Mouse (Mus musculus) MEL (cell line): ENCODE measurements around the gene Tmem179b. TPM values are rescaled to one million over a fixed set of nuclear protein-coding genes. Genes with fewer than 3 reads are reported as not detected.

Source experiments
- DNase-seq: peaks from one replicate; pipeline ENCODE4 v3.0.0; 2011; ENCODE audit warnings: low read depth, low spot score
- H3K27ac ChIP-seq: 2 replicates; pipeline ENCODE4 v1.5.1; 2012; ENCODE audit warnings: low read depth, mild to moderate bottlenecking, control low read depth, low read length, moderate library complexity; ENCODE audit not compliant: control insufficient read depth
- H3K27me3 ChIP-seq, 2 experiments: fragments of 150-350 bp in 1 of 2; sonication (generic) in 1 of 2; 2 replicates each; pipeline ENCODE4 v1.6.1; 2012; ENCODE audit warnings: low read length in 2 of 2, mild to moderate bottlenecking in 2 of 2, improper control_type of control experiment in 1 of 2, moderate library complexity in 1 of 2; ENCODE audit not compliant: insufficient read depth in 2 of 2, control insufficient read depth in 1 of 2
- H3K36me3 ChIP-seq, 2 experiments: 2 replicates each; pipeline ENCODE4 v1.6.1; 2012 to 2014; ENCODE audit warnings: low read length in 2 of 2, improper control_type of control experiment in 1 of 2, inconsistent platforms in 1 of 2, mild to moderate bottlenecking in 1 of 2; ENCODE audit not compliant: insufficient read depth in 2 of 2, control insufficient read depth in 1 of 2
- H3K4me1 ChIP-seq, 2 experiments: fragments of 150-350 bp in 1 of 2; sonication (generic) in 1 of 2; 2 replicates each; pipeline ENCODE4 v1.6.1; 2012; ENCODE audit warnings: low read length in 2 of 2, improper control_type of control experiment in 1 of 2, mild to moderate bottlenecking in 1 of 2; ENCODE audit not compliant: insufficient read depth in 2 of 2, control insufficient read depth in 1 of 2
- H3K4me3 ChIP-seq, 2 experiments: fragments of 150-350 bp in 1 of 2; sonication (generic) in 1 of 2; 2 replicates each; pipeline ENCODE4 v1.5.1; 2012; ENCODE audit warnings: low read depth in 2 of 2, low read length in 2 of 2, mild to moderate bottlenecking in 2 of 2, moderate library complexity in 2 of 2, control low read depth in 1 of 2, improper control_type of control experiment in 1 of 2; ENCODE audit not compliant: control insufficient read depth in 1 of 2, insufficient read depth in 1 of 2
- H3K79me2 ChIP-seq: 2 replicates; pipeline ENCODE4 v1.6.1; 2012; ENCODE audit warnings: mild to moderate bottlenecking, low read length, moderate library complexity; ENCODE audit not compliant: control insufficient read depth, poor library complexity, insufficient read depth
- H3K9ac ChIP-seq: 2 replicates; pipeline ENCODE4 v1.6.1; 2012; ENCODE audit warnings: low read depth, mild to moderate bottlenecking, control low read depth, low read length, moderate library complexity; ENCODE audit not compliant: control insufficient read depth, poor library complexity, severe bottlenecking
- H3K9me3 ChIP-seq: fragments of 150-350 bp; sonication (generic); replicated peaks from 2 replicates; pipeline ENCODE4 v1.6.1; 2012; ENCODE audit warnings: mild to moderate bottlenecking, low read length, improper control_type of control experiment, moderate library complexity; ENCODE audit not compliant: insufficient read depth
- BHLHE40 ChIP-seq: IDR thresholded peaks from 2 replicates; pipeline ENCODE4 v1.6.1; 2012; ENCODE audit warnings: low read depth, mild to moderate bottlenecking, inconsistent platforms, low read length, improper control_type of control experiment, borderline replicate concordance
- CTCF ChIP-seq, 3 experiments: IDR thresholded peaks in 2 of 3; conservative IDR thresholded peaks in 1 of 3; 2 replicates each; pipeline ENCODE4 v1.5.1; 2011 to 2012; ENCODE audit warnings: low read length in 3 of 3, low read depth in 2 of 3, mild to moderate bottlenecking in 2 of 3, improper control_type of control experiment in 1 of 3, inconsistent platforms in 1 of 3, mixed read lengths in 1 of 3, moderate library complexity in 1 of 3; ENCODE audit not compliant: control insufficient read depth in 1 of 3, insufficient read depth in 1 of 3, poor library complexity in 1 of 3, severe bottlenecking in 1 of 3
- E2F4 ChIP-seq: IDR thresholded peaks from 2 replicates; pipeline ENCODE4 v1.6.1; 2011; ENCODE audit warnings: low read depth, low read length, improper control_type of control experiment, borderline replicate concordance
- ELF1 ChIP-seq: IDR thresholded peaks from 2 replicates; pipeline ENCODE4 v1.6.1; 2014; ENCODE audit warnings: low read depth, mild to moderate bottlenecking, inconsistent platforms, low read length, improper control_type of control experiment, moderate library complexity
- EP300 ChIP-seq, 2 experiments: IDR thresholded peaks; 2 replicates each; pipeline ENCODE4 v1.6.1; 2011; ENCODE audit warnings: improper control_type of control experiment in 2 of 2, low read length in 2 of 2, low read depth in 1 of 2, mild to moderate bottlenecking in 1 of 2
- ETS1 ChIP-seq: IDR thresholded peaks from 2 replicates; pipeline ENCODE4 v1.6.1; 2012; ENCODE audit warnings: low read depth, mild to moderate bottlenecking, inconsistent platforms, low read length, improper control_type of control experiment, moderate library complexity
- GABPA ChIP-seq: IDR thresholded peaks from 2 replicates; pipeline ENCODE4 v1.6.1; 2012; ENCODE audit warnings: low read depth, mild to moderate bottlenecking, inconsistent platforms, low read length, improper control_type of control experiment, moderate library complexity
- MAX ChIP-seq: IDR thresholded peaks from 2 replicates; pipeline ENCODE4 v1.6.1; 2011; ENCODE audit warnings: low read length, improper control_type of control experiment
- MAZ ChIP-seq: IDR thresholded peaks from 2 replicates; pipeline ENCODE4 v1.6.1; 2012; ENCODE audit warnings: low read depth, mild to moderate bottlenecking, inconsistent platforms, low read length, improper control_type of control experiment
- MEF2A ChIP-seq: IDR thresholded peaks from 2 replicates; pipeline ENCODE4 v1.6.1; 2014; ENCODE audit warnings: low read depth, mild to moderate bottlenecking, inconsistent platforms, low read length, improper control_type of control experiment; ENCODE audit not compliant: poor library complexity, insufficient replicate concordance, severe bottlenecking; ENCODE audit errors: extremely low read depth
- NELFE ChIP-seq: IDR thresholded peaks from 2 replicates; pipeline ENCODE4 v1.6.1; 2011; ENCODE audit warnings: low read depth, low read length, improper control_type of control experiment
- NRF1 ChIP-seq: IDR thresholded peaks from 2 replicates; pipeline ENCODE4 v1.6.1; 2014; ENCODE audit warnings: low read depth, mild to moderate bottlenecking, inconsistent platforms, low read length, improper control_type of control experiment, moderate library complexity; ENCODE audit not compliant: poor library complexity, insufficient read depth, severe bottlenecking
- POLR2A ChIP-seq, 2 experiments: IDR thresholded peaks; 2 replicates each; pipeline ENCODE4 v1.6.1; 2011 to 2012; ENCODE audit warnings: low read length in 2 of 2, mild to moderate bottlenecking in 2 of 2, control low read depth in 1 of 2, improper control_type of control experiment in 1 of 2, low read depth in 1 of 2, moderate library complexity in 1 of 2; ENCODE audit not compliant: control insufficient read depth in 1 of 2, insufficient read depth in 1 of 2, poor library complexity in 1 of 2
- POLR2AphosphoS5 ChIP-seq: IDR thresholded peaks from 2 replicates; pipeline ENCODE4 v1.6.1; 2012; ENCODE audit warnings: low read depth, borderline replicate concordance, mild to moderate bottlenecking, inconsistent platforms, low read length, moderate library complexity, mixed read lengths
- RAD21 ChIP-seq: IDR thresholded peaks from 2 replicates; pipeline ENCODE4 v1.6.1; 2011; ENCODE audit warnings: mild to moderate bottlenecking, low read depth, low read length, improper control_type of control experiment
- RCOR1 ChIP-seq: IDR thresholded peaks from 2 replicates; pipeline ENCODE4 v1.6.1; 2012; ENCODE audit warnings: low read depth, mild to moderate bottlenecking, inconsistent platforms, low read length, improper control_type of control experiment
- TAL1 ChIP-seq: IDR thresholded peaks from 2 replicates; pipeline ENCODE4 v1.6.1; 2012; ENCODE audit warnings: mild to moderate bottlenecking, inconsistent platforms, low read length, moderate library complexity, mixed read lengths
- ZC3H11A ChIP-seq: IDR thresholded peaks from 2 replicates; pipeline ENCODE4 v1.6.1; 2012; ENCODE audit warnings: low read depth, mild to moderate bottlenecking, inconsistent platforms, low read length, improper control_type of control experiment
- polyA plus RNA-seq, 2 experiments: library from polyadenylated mRNA; stranded (reverse) in 1 of 2; unstranded in 1 of 2; fragments of >175 nt in 1 of 2; fragments of >200 nt in 1 of 2; gene quantifications; 2 replicates each; pipeline versions ENCODE4 v1.2.1 to v1.2.4; 2012; ENCODE audit warnings: low replicate concordance in 2 of 2, low read depth in 1 of 2; ENCODE audit not compliant: insufficient read length in 2 of 2, insufficient read depth in 1 of 2, missing spikeins in 1 of 2
- total RNA-seq: library from RNA; depleted of rRNA; stranded (reverse); fragments of 300-350 nt; gene quantifications from 2 replicates; pipeline ENCODE4 v1.2.3, GENCODE M21; 2012

The Tmem179b gene
- total and polyA plus RNA-seq, 3 experiments: 60.0 to 101 TPM; not detected in 1

DNA sequence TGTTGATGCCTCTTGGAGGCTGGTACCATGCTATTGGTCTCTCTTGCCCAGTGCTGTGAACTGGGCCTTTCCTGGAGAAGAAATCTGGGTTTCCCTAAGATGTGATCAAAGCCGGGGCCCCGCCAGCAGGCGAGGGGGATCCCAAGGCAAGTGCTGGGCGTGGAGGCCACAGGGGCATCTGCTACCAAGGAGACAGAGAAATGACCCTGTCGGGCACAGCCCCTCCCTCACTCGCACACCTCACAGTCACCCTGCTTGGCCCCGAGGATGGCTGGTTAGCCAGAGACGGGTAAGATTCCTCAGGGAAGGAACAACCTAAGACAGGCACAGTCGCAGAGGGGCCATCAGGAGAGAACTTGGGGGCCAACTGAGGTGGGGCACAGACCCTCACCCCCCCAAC, 8.7 kb downstream of the Tmem179b start:
- H3K36me3 ChIP-seq: peaks cover under 1 to 48% of the 10 kb centered on the region in 2 experiments
- H3K79me2 ChIP-seq: peaks cover 21% of the 10 kb centered on the region
- no peak overlapping the region for H3K9ac ChIP-seq
- H3K4me1 ChIP-seq: no peaks in the 10 kb centered on the region
- no peaks in the 10 kb centered on the region for H3K27me3 ChIP-seq
- no peak for DNase-seq
- no peak overlapping the region for H3K27ac ChIP-seq
- no peak overlapping the region for H3K4me3 ChIP-seq
- TF ChIP-seq GABPA (no peak), ZC3H11A (no peak), POLR2AphosphoS5 (no peak), BHLHE40 (no peak), RAD21 (no peak), MAZ (no peak), ELF1 (no peak), E2F4 (no peak), EP300 (IDR thresholded peaks at IDR 0.05; ENCODE audit: low read depth in 1 of 2, low read length in 2 of 2) (no peak), POLR2A (IDR thresholded peaks at IDR 0.05; ENCODE audit: control insufficient read depth in 1 of 2, insufficient read depth in 1 of 2, low read depth in 1 of 2, low read length in 2 of 2, poor library complexity in 1 of 2) (no peak)
- no peaks in the 10 kb centered on the region for H3K9me3 ChIP-seq

DNA sequence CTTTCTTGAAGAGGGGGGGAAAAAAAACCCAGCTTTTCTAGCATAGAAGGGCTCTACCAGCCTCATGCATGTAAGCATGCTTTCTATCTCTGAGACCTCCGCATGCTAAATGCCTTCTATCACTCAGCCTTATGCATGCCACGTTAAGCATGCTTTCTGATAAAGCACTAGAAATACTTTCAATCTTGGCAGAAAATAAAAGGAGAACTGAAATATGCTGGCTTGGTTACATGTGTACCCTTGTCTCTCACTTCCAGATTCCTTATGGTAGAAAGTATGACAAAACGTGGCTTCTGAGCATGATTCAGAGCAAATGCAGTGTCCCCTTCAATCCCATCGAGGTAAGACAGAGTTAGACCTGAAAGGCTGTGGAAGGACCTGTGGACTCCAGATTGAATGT, 11.0 kb downstream of the Tmem179b start:
- Histone ChIP-seq H3K36me3 (peaks cover 16 to 39% of the 10 kb centered on the region in 2 experiments), H3K9me3 (no peaks in the 10 kb centered on the region), H3K79me2 (peaks cover 40% of the 10 kb centered on the region), H3K27ac (no peak overlapping the region), H3K4me3 (no peak overlapping the region), H3K27me3 (no peaks in the 10 kb centered on the region), H3K9ac (no peak overlapping the region), H3K4me1 (peaks cover 3 to 11% of the 10 kb centered on the region in 2 experiments; a peak in 2 of 4 replicates)
- no peak for DNase-seq
- TF ChIP-seq TAL1: no peak
- no peak for TF ChIP-seq MEF2A
- no peak for TF ChIP-seq RCOR1
- TF ChIP-seq RAD21: no peak
- TF ChIP-seq MAZ: no peak
- TF ChIP-seq NRF1: no peak
- TF ChIP-seq NELFE: no peak
- TF ChIP-seq ELF1: no peak

DNA sequence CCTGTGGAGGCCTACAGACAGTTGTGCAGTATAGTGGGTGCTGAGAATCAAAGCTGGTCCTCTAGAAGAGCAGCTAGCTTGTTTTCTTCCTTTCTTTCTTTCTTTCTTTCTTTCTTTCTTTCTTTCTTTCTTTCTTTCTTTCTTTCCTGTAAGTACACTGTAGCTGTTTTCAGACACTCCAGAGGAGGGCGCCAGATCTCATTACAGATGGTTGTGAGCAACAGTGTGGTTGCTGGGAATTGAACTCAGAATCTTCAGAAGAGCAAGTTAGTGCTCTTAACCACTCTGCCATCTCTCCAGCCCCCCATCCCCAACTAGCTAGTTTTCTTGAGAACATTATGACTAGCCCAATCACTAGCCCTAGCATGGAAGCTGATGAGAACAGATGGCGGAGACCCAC, 13.5 kb downstream of the Tmem179b start:
- Histone ChIP-seq H3K9ac (no peak overlapping the region), H3K27ac (no peak overlapping the region)
- TF ChIP-seq CTCF (IDR thresholded peaks at IDR 0.05 in 2 of 3, conservative IDR thresholded peaks at IDR 0.05 in 1 of 3; ENCODE audit: control insufficient read depth in 1 of 3, insufficient read depth in 1 of 3, low read depth in 2 of 3, low read length in 3 of 3, poor library complexity in 1 of 3, severe bottlenecking in 1 of 3) (peak; percentile 33 to 49 (median 38); a peak in 5 of 6 replicates), ETS1 (no peak), MAX (no peak), RCOR1 (no peak), MEF2A (no peak)
- TF ChIP-seq, all 39 proteins: peak for 1
- H3K36me3 ChIP-seq: peaks cover 19 to 31% of the 10 kb centered on the region in 2 experiments
- H3K79me2 ChIP-seq: peaks cover 58% of the 10 kb centered on the region
- H3K9me3 ChIP-seq: no peaks in the 10 kb centered on the region
- no peaks in the 10 kb centered on the region for H3K27me3 ChIP-seq
- no peak for DNase-seq
- no peak overlapping the region for H3K4me3 ChIP-seq
- H3K4me1 ChIP-seq: peaks cover 7 to 13% of the 10 kb centered on the region in 2 experiments; a peak in 2 of 4 replicates
